Mouse (Mus musculus) liver, postnatal 0 days (tissue): ENCODE measurements at regions not wholly inside any gene's neighbourhood (a gene's known extent, or its start where the extent isn't known, plus 50 kb on each side); places are given as distances from the start of the nearest gene placed in this dataset.

Source experiments
- CTCF ChIP-seq: sonication (generic); IDR thresholded peaks from 2 replicates; pipeline ENCODE4 v1.5.1; 2016; ENCODE audit warnings: antibody characterized with exemption, low read depth
- EP300 ChIP-seq: IDR thresholded peaks from 2 replicates; pipeline ENCODE4 v1.6.1; 2016; ENCODE audit warnings: antibody characterized with exemption, low read depth, mild to moderate bottlenecking

GRCm38 (mm10) chr12:86830247-86830585 is 54.4 kb downstream of the Irf2bpl start:
- no peak for TF ChIP-seq CTCF
- TF ChIP-seq EP300, result no peak
